Mouse (Mus musculus) heart, embryonic 15.5 days (tissue): ENCODE measurements at regions not wholly inside any gene's neighbourhood (a gene's known extent, or its start where the extent isn't known, plus 50 kb on each side); places are given as distances from the start of the nearest gene placed in this dataset.

Experiments
- ATAC-seq: fragments of 200-750 bp; cut with Nextera tagmentation; replicated peaks from 2 replicates; pipeline ENCODE4 v1.8.0; 2017; ENCODE audit warnings: low read depth, moderate TSS enrichment; ENCODE audit not compliant: insufficient number of reproducible peaks, insufficient read depth, low FRiP score
- H3K27ac ChIP-seq: fragments of 300-500 bp; sonication (generic); 2 replicates; pipeline ENCODE4 v1.5.1; 2015; ENCODE audit warnings: mild to moderate bottlenecking, inconsistent platforms
- H3K27me3 ChIP-seq: fragments of 300-500 bp; sonication (generic); 2 replicates; pipeline ENCODE4 v1.6.1; 2015; ENCODE audit warnings: inconsistent platforms
- H3K36me3 ChIP-seq: fragments of 300-500 bp; sonication (generic); 2 replicates; pipeline ENCODE4 v1.6.1; 2015; ENCODE audit warnings: mild to moderate bottlenecking, inconsistent platforms
- H3K4me1 ChIP-seq: fragments of 300-500 bp; sonication (generic); replicated peaks from 2 replicates; pipeline ENCODE4 v1.6.1; 2015; ENCODE audit warnings: inconsistent platforms
- H3K4me2 ChIP-seq: fragments of 300-500 bp; sonication (generic); 2 replicates; pipeline ENCODE4 v1.6.1; 2015; ENCODE audit warnings: inconsistent platforms, mild to moderate bottlenecking, moderate library complexity
- H3K4me3 ChIP-seq: fragments of 300-500 bp; sonication (generic); 2 replicates; pipeline ENCODE4 v1.5.1; 2015; ENCODE audit warnings: mild to moderate bottlenecking, inconsistent platforms
- H3K9ac ChIP-seq: fragments of 300-500 bp; sonication (generic); 2 replicates; pipeline ENCODE4 v1.6.1; 2015; ENCODE audit warnings: mild to moderate bottlenecking, inconsistent platforms
- H3K9me3 ChIP-seq: fragments of 300-500 bp; sonication (generic); replicated peaks from 2 replicates; pipeline ENCODE4 v1.6.1; 2016; ENCODE audit warnings: inconsistent platforms
- WGBS: fragments of 180-500 bp; shearing (Covaris S2); methylation state at CpG from one replicate; pipeline ENCODE4 v1.1.7; 2015; ENCODE audit warnings: mixed read lengths; 5-methylcytosine and 5-hydroxymethylcytosine counted together

GRCm38 (mm10) chr2:147907341-147907740 is 139.4 kb downstream of the Foxa2 start:
- Histone ChIP-seq H3K9me3 (no peaks in the 10 kb centered on the region), H3K9ac (no peak overlapping the region), H3K27me3 (no peaks in the 10 kb centered on the region; the same call in 1 of the 2 replicates), H3K4me3 (no peak overlapping the region), H3K4me2 (no peak overlapping the region), H3K27ac (no peak overlapping the region), H3K36me3 (no peaks in the 10 kb centered on the region), H3K4me1 (no peaks in the 10 kb centered on the region)
- WGBS, result 76% methylated on average over 6 of the region's 6 CpGs
- no peak for ATAC-seq

- Histone ChIP-seq H3K27ac (no peak overlapping the region), H3K9me3 (no peaks in the 10 kb centered on the region), H3K4me2 (no peak overlapping the region), H3K4me1 (no peaks in the 10 kb centered on the region), H3K36me3 (no peaks in the 10 kb centered on the region), H3K4me3 (no peak overlapping the region), H3K9ac (no peak overlapping the region), H3K27me3 (no peaks in the 10 kb centered on the region; the same call in 1 of the 2 replicates)
- WGBS, result 42% methylated on average over 19 of the region's 19 CpGs
- no peak for ATAC-seq
These were observed 140.7 kb downstream of the Foxa2 start for GRCm38 (mm10) chr2:147905759-147906740.

DNA sequence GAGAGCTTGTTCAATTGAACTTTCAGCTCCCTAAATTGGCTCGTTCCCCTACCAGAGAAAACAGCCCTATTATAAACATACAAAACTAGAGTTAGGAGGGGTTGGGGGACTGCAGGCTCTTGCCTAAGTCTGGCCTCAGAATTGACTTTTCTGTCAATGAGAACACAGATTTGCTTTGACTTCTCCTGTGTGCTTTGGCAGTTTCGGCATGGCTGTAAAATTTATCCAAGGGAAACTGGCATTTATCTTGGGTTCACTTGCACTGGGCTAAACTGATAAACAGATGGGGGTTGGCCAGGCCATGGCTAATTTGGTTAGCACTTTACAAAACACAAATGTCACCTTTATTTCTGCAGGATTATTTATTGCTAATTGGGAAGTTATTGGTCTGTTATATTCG is 141.7 kb downstream of the Foxa2 start:
- no peak for ATAC-seq
- 54% methylated on average over 3 of the region's 3 CpGs for WGBS
- no peaks in the 10 kb centered on the region for H3K36me3 ChIP-seq

GRCm38 (mm10) chr2:147899236-147899635 is 147.5 kb downstream of the Foxa2 start:
- no peak overlapping the region for H3K4me2 ChIP-seq
- no peaks in the 10 kb centered on the region for H3K4me1 ChIP-seq
- 68% methylated on average over 1 of the region's 1 CpGs for WGBS
- H3K9ac ChIP-seq, result no peak overlapping the region
- no peaks in the 10 kb centered on the region for H3K36me3 ChIP-seq
- H3K9me3 ChIP-seq, result no peaks in the 10 kb centered on the region
- no peak overlapping the region for H3K27ac ChIP-seq
- H3K4me3 ChIP-seq, result no peak overlapping the region
- no peaks in the 10 kb centered on the region for H3K27me3 ChIP-seq
- no peak for ATAC-seq

More for the DNA sequence above, 141.7 kb downstream of the Foxa2 start:
- Histone ChIP-seq H3K4me3 (no peak overlapping the region), H3K27ac (no peak overlapping the region), H3K27me3 (no peaks in the 10 kb centered on the region; the same call in 1 of the 2 replicates), H3K4me2 (no peak overlapping the region), H3K4me1 (no peaks in the 10 kb centered on the region), H3K9ac (no peak overlapping the region), H3K9me3 (no peaks in the 10 kb centered on the region)

GRCm38 (mm10) chr2:147895691-147896090 is 151.1 kb downstream of the Foxa2 start:
- H3K4me1 ChIP-seq, result no peaks in the 10 kb centered on the region
- H3K36me3 ChIP-seq, result no peaks in the 10 kb centered on the region
- no peak overlapping the region for H3K9ac ChIP-seq
- no peak for ATAC-seq
- H3K4me3 ChIP-seq, result no peak overlapping the region
- no peaks in the 10 kb centered on the region for H3K27me3 ChIP-seq
- H3K27ac ChIP-seq, result no peak overlapping the region
- H3K4me2 ChIP-seq, result no peak overlapping the region
- H3K9me3 ChIP-seq, result no peaks in the 10 kb centered on the region
- WGBS, result 0% methylated on average over 1 of the region's 1 CpGs

- H3K4me1 ChIP-seq, result no peaks in the 10 kb centered on the region
- no peak for ATAC-seq
- H3K36me3 ChIP-seq, result no peaks in the 10 kb centered on the region
- no peaks in the 10 kb centered on the region for H3K27me3 ChIP-seq
- H3K9ac ChIP-seq, result no peak overlapping the region
- 58% methylated on average over 1 of the region's 1 CpGs for WGBS
- H3K27ac ChIP-seq, result no peak overlapping the region
- no peak overlapping the region for H3K4me3 ChIP-seq
- H3K9me3 ChIP-seq, result no peaks in the 10 kb centered on the region
- no peak overlapping the region for H3K4me2 ChIP-seq
These were observed 152.6 kb downstream of the Foxa2 start for GRCm38 (mm10) chr2:147894213-147894612.

DNA sequence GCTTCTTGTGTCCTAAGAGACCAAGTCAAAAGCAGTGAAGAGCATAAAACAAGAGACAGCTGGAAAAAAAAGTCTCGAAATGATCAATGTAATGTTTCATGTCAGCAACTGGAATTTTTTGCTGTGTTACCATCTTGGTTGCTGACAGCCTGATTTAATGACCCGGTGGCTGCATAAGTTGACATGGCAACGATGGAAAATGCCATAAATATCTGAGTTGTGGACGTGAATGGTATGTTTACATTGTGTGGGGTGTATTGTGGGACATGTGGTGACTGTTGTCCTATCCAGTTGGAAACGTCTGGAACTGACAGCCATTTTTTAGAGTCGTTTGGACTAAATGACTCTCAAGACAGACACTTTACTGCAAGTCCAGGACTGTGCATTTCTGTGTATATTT is 160.6 kb downstream of the Foxa2 start:
- no peak overlapping the region for H3K4me2 ChIP-seq

DNA sequence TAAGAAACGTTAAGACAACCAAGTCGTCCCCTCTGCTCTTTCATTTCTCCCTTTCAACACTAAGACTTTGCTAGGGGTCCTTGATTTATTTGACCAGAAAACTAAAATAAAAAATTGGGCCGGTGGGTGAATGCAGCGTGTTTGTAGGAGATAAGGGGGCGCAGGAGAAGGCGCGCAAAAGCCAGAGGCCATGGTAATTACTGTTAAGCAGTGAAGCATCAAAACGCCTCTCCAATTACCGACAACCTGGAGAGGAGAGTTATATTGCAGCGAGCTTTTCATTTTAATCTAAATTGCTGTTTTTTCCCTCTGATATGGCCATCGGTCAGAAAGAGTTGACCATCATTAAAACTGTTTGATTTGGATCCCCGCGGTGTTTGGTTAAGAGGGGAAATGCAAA is 168.9 kb downstream of the Foxa2 start:
- H3K27ac ChIP-seq, result no peak overlapping the region
- no peak overlapping the region for H3K4me3 ChIP-seq
- no peak overlapping the region for H3K9ac ChIP-seq
- H3K27me3 ChIP-seq, result 0 out of 2 replicates have a peak, but pooled peaks cover 2% of the 10 kb centered on the region
- H3K36me3 ChIP-seq, result no peaks in the 10 kb centered on the region
- WGBS, result 40% methylated on average over 13 of the region's 13 CpGs
- ATAC-seq, result no peak
- no peaks in the 10 kb centered on the region for H3K9me3 ChIP-seq
- no peak overlapping the region; the same call in 1 of the 2 replicates for H3K4me2 ChIP-seq
- H3K4me1 ChIP-seq, result peaks cover 13% of the 10 kb centered on the region

More for the DNA sequence above, 160.6 kb downstream of the Foxa2 start:
- H3K4me3 ChIP-seq, result no peak overlapping the region
- no peaks in the 10 kb centered on the region for H3K36me3 ChIP-seq
- H3K4me1 ChIP-seq, result no peaks in the 10 kb centered on the region
- H3K9ac ChIP-seq, result no peak overlapping the region
- 41% methylated on average over 6 of the region's 6 CpGs for WGBS
- H3K27ac ChIP-seq, result no peak overlapping the region
- H3K9me3 ChIP-seq, result no peaks in the 10 kb centered on the region
- no peaks in the 10 kb centered on the region for H3K27me3 ChIP-seq
- no peak for ATAC-seq

DNA sequence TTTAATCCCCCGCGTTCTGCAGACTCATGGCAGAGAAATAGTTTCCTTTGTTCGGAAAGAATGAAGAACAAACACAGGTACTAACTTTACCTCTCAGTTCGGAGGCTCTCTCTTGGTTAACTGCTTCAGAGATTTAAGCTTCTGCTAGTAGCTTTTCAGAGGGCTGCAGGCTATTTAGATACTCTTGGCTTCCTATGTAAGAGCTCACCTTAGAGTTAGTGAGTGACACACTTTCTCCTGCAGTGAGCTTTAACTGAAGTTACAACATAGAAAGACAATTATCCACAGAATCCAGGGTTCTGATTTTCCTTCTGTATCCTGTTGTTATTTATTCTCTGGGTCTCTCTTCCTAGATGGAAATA is 169.2 kb downstream of the Foxa2 start:
- Histone ChIP-seq H3K27me3 (0 out of 2 replicates have a peak, but pooled peaks cover 2% of the 10 kb centered on the region), H3K4me1 (peaks cover 13% of the 10 kb centered on the region), H3K4me2 (peak overlapping the region; percentile 75), H3K4me3 (peak overlapping the region; percentile 52), H3K9ac (0 out of 2 replicates have a peak overlapping the region, but pooled peaks have one; percentile 33), H3K9me3 (no peaks in the 10 kb centered on the region), H3K36me3 (no peaks in the 10 kb centered on the region), H3K27ac (no peak overlapping the region)
- WGBS, result 13% methylated on average over 4 of the region's 4 CpGs
- no peak for ATAC-seq

DNA sequence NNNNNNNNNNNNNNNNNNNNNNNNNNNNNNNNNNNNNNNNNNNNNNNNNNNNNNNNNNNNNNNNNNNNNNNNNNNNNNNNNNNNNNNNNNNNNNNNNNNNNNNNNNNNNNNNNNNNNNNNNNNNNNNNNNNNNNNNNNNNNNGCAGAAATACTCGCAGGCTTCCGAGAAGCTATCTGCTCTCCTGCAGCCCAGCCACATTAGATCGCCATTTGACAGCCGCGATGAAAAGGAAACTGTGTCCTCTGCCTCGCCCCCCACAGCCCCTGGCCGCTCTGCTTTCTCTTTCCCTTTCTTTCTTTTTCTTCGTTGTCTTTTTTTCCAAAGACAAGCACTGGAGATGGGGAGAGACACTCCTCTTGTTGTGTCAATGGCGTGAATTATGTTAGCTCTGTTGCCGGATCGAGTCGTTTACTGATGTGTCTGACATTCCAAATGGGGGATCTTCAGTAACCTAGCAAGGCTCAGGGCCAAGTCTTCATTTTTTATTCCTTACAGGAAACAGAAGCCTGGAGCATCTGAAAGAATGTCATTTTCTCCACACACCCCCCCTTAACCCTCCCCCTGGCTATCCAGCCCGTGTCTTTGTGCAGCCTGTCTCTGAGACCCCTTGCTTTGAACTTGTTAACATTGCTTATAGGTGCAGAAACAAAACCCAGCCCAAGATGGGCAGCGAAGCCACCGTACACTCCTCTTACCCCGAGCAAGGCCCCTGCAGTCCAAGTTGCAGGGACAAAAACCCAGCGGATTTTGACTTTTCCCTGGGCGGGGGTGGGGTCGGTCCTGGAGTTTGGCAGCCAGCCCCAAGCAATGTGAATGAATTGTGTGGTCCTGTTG is 169.8 kb downstream of the Foxa2 start:
- Histone ChIP-seq H3K27ac (no peak overlapping the region), H3K4me3 (peak overlapping the region; percentile 52), H3K4me1 (peaks cover 13% of the 10 kb centered on the region), H3K4me2 (peak overlapping the region; percentile 75), H3K9me3 (no peaks in the 10 kb centered on the region), H3K27me3 (0 out of 2 replicates have a peak, but pooled peaks cover 2% of the 10 kb centered on the region), H3K9ac (peak overlapping the region; percentile 33; the same call in 1 of the 2 replicates), H3K36me3 (no peaks in the 10 kb centered on the region)
- whole genome bisulfite sequencing, result 8% methylated on average over 19 of the region's 19 CpGs
- ATAC-seq, result no peak

DNA sequence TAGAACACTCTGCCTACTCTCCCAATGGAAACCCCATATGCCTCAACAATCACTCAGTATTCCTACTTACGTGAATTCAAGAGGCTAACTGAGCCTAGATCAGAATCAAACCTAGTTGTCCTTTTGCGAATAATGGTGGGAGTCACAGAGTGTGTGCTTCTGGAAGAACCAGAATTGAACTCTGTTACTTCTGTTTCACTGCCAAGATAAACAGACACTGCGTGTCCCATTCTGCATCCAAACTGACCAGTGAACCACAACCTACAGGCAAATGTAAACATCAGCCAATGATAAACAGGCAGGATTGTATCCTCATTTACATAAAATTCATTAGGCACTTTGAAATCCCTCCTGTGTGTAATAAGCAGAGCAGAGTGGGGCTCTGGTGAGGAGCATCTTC is 173.8 kb downstream of the Foxa2 start:
- no peak for ATAC-seq
- Histone ChIP-seq H3K27ac (no peak overlapping the region), H3K36me3 (no peaks in the 10 kb centered on the region), H3K4me3 (no peak overlapping the region), H3K4me1 (peaks cover 13% of the 10 kb centered on the region), H3K27me3 (no peaks in the 10 kb centered on the region), H3K4me2 (no peak overlapping the region), H3K9ac (no peak overlapping the region), H3K9me3 (no peaks in the 10 kb centered on the region)
- 78% methylated on average over 3 of the region's 3 CpGs for WGBS
